Mouse (Mus musculus) lung, postnatal 0 days (tissue): ENCODE measurements around the gene Chmp1a. TPM values are rescaled to one million over a fixed set of nuclear protein-coding genes. Genes with fewer than 3 reads are reported as not detected.
"Not testable (repeated sequence)": the region's sequence is repeated elsewhere in the genome, so short reads cannot be mapped to it uniquely, and the experiment has no call there.

Source experiments
- ATAC-seq: fragments of 200-750 bp; cut with Nextera tagmentation; 2 replicates; pipeline ENCODE4 v1.8.0; 2017; ENCODE audit warnings: moderate library complexity
- DNase-seq: peaks from one replicate; pipeline ENCODE4 v3.0.0-alpha.2; 2016; ENCODE audit warnings: low spot score
- H3K27ac ChIP-seq: fragments of 300-500 bp; sonication (generic); 2 replicates; pipeline ENCODE4 v1.5.1; 2014; ENCODE audit warnings: antibody characterized with exemption, mild to moderate bottlenecking, low read length, mixed read lengths
- H3K27me3 ChIP-seq: fragments of 300-500 bp; sonication (generic); replicated peaks from 2 replicates; pipeline ENCODE4 v1.6.1; 2014; ENCODE audit warnings: low read length, mixed read lengths; ENCODE audit not compliant: insufficient read depth
- H3K36me3 ChIP-seq: fragments of 300-500 bp; sonication (generic); 2 replicates; pipeline ENCODE4 v1.6.1; 2014; ENCODE audit warnings: low read length, mixed read lengths; ENCODE audit not compliant: insufficient read depth
- H3K4me1 ChIP-seq: fragments of 300-500 bp; sonication (generic); 2 replicates; pipeline ENCODE4 v1.6.1; 2014; ENCODE audit warnings: antibody characterized with exemption, low read depth, low read length, mixed read lengths; ENCODE audit not compliant: insufficient read depth
- H3K4me2 ChIP-seq: fragments of 300-500 bp; sonication (generic); replicated peaks from 2 replicates; pipeline ENCODE4 v1.6.1; 2014; ENCODE audit warnings: low read depth, mild to moderate bottlenecking, low read length, moderate library complexity, mixed read lengths
- H3K4me3 ChIP-seq: fragments of 300-500 bp; sonication (generic); 2 replicates; pipeline ENCODE4 v1.5.1; 2014; ENCODE audit warnings: low read depth, low read length
- H3K9ac ChIP-seq: fragments of 300-500 bp; sonication (generic); replicated peaks from 2 replicates; pipeline ENCODE4 v1.6.1; 2014; ENCODE audit warnings: low read depth, mild to moderate bottlenecking
- H3K9me3 ChIP-seq: fragments of 300-500 bp; sonication (generic); 2 replicates; pipeline ENCODE4 v1.6.1; 2016; ENCODE audit warnings: low read length, mixed read lengths
- CTCF ChIP-seq: IDR thresholded peaks from 2 replicates; pipeline ENCODE4 v1.5.1; 2016; ENCODE audit warnings: antibody characterized with exemption, mild to moderate bottlenecking
- EP300 ChIP-seq: IDR thresholded peaks from 2 replicates; pipeline ENCODE4 v1.6.1; 2016; ENCODE audit warnings: antibody characterized with exemption, mild to moderate bottlenecking, control low read depth
- WGBS: fragments of 180-500 bp; shearing (Covaris S2); extraction: QIAGEN DNeasy Blood & Tissue Kit; methylation state at CpG from one replicate; pipeline ENCODE4 v1.1.7; 2014; 5-methylcytosine and 5-hydroxymethylcytosine counted together
- polyA plus RNA-seq: library from polyadenylated mRNA; unstranded; fragments of >200 nt; fragmentation: Nextera tagmentation; extraction: Ambion mirVana; gene quantifications from 2 replicates; pipeline ENCODE4 v1.2.1, GENCODE M21; 2015

Gene Chmp1a
- polyA plus RNA-seq, 1 experiment from 2014 or later, result 130 TPM

DNA sequence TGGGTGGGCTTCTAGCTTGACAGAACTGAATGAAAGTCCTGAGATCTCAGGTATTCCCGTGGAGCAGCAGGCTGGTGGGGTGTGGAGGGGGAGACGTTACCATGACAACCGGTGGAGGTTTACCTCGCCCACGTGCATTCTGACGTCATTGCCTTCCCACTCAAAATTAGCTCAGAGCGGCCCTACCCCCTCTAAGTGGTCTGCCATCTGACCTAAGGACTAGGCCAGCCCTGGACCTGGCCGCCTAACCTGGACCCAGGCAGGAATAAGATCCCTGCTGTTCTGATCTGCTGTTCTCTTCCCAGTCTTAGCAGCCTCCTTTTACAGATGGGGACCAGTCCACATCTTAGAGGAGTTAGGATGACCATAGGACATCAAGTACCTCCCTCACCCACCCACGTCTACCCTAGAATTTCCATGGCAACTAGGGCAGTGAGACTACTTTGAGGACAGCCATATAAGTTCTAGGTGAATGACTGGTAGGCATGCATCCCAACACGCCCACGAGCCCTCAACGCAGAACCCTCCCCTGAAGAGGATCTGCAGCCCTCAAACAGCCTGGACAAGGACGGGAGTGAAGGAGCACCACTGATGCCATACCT is 22.5 kb upstream of the Chmp1a start:
- Histone ChIP-seq H3K4me2 (peak overlapping the region; percentile 95), H3K36me3 (no peaks in the 10 kb centered on the region), H3K4me1 (peaks cover 4% of the 10 kb centered on the region; the same call in 1 of the 2 replicates), H3K27me3 (0 out of 2 replicates have a peak, but pooled peaks cover 7% of the 10 kb centered on the region), H3K9ac (no peak overlapping the region), H3K9me3 (no peaks in the 10 kb centered on the region), H3K4me3 (peak overlapping the region; percentile 60), H3K27ac (no peak overlapping the region)
- no peak for TF ChIP-seq CTCF
- no peak for TF ChIP-seq EP300
- WGBS, result 21% methylated on average over 13 of the region's 13 CpGs
- ATAC-seq, result peak; percentile 12; the same call in 1 of the 2 replicates
- DNase-seq, result peak; percentile 40

DNA sequence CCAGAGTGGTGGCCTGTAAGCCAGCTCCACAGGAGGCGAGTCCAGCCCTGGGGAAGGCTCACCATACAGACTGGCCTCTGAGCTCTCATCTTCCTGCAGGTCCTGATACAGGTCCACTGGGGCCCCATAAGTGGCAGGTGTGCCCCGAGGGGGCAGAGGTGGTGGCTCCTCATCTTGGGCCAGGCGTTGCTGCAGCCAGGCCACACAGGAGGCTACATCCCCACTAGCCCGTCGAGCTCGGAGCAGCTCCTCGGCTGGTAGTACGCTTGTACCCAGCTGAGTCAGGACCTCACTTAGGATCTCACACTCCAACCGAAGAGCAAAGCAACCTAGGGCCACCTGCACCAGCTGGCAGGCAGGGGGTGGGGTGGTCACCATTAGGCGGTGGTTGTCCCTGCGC is 21.2 kb upstream of the Chmp1a start:
- H3K9me3 ChIP-seq, result no peaks in the 10 kb centered on the region
- H3K9ac ChIP-seq, result no peak overlapping the region
- ATAC-seq (no peak), DNase-seq (no peak)
- no peak overlapping the region for H3K4me3 ChIP-seq
- H3K4me2 ChIP-seq, result no peak overlapping the region
- peaks cover 4% of the 10 kb centered on the region; the same call in 1 of the 2 replicates for H3K4me1 ChIP-seq
- no peaks in the 10 kb centered on the region for H3K36me3 ChIP-seq
- no peak for TF ChIP-seq CTCF
- TF ChIP-seq EP300, result no peak
- H3K27ac ChIP-seq, result no peak overlapping the region
- 0 out of 2 replicates have a peak, but pooled peaks cover 7% of the 10 kb centered on the region for H3K27me3 ChIP-seq
- 75% methylated on average over 11 of the region's 11 CpGs for WGBS

DNA sequence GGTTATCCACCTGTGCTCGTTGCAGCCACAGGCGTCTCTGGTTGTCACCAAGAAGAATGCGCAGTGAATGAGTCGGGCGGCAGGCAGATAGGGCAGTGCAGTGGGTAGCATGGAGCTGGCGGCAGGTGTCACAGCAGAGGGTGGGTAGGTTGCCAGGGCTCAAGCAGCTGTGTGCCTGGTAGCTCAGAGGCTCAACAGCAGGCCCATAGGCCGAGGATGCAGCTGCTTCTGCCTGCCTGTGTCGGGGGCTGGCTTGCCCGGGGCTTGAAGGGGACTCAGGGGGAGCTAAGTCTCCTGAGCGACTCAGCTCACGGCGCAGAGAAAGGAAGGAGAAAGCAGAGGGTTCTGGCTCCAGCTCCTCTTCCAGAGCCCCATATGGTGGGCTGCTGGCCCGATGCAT is 20.7 kb upstream of the Chmp1a start:
- Histone ChIP-seq H3K27me3 (0 out of 2 replicates have a peak, but pooled peaks cover 7% of the 10 kb centered on the region), H3K9me3 (no peaks in the 10 kb centered on the region), H3K4me1 (peaks cover 4% of the 10 kb centered on the region; the same call in 1 of the 2 replicates), H3K27ac (no peak overlapping the region), H3K4me3 (no peak overlapping the region), H3K4me2 (no peak overlapping the region), H3K36me3 (no peaks in the 10 kb centered on the region), H3K9ac (no peak overlapping the region)
- DNase-seq, result no peak
- 55% methylated on average over 9 of the region's 13 CpGs for WGBS
- no peak for ATAC-seq
- no peak for TF ChIP-seq CTCF

- 31% methylated on average over 7 of the region's 7 CpGs for WGBS
- no peak for TF ChIP-seq CTCF
- TF ChIP-seq EP300, result no peak
- Histone ChIP-seq H3K9me3 (no peaks in the 10 kb centered on the region), H3K4me2 (no peak overlapping the region), H3K4me3 (no peak overlapping the region), H3K27ac (no peak overlapping the region), H3K36me3 (no peaks in the 10 kb centered on the region), H3K27me3 (0 out of 2 replicates have a peak, but pooled peaks cover 7% of the 10 kb centered on the region), H3K9ac (no peak overlapping the region), H3K4me1 (peaks cover 4% of the 10 kb centered on the region; the same call in 1 of the 2 replicates)
- DNase-seq (no peak), ATAC-seq (no peak)
Observed at GRCm38 (mm10) chr8:123232553-123232952, 20.0 kb upstream of the Chmp1a start.

DNA sequence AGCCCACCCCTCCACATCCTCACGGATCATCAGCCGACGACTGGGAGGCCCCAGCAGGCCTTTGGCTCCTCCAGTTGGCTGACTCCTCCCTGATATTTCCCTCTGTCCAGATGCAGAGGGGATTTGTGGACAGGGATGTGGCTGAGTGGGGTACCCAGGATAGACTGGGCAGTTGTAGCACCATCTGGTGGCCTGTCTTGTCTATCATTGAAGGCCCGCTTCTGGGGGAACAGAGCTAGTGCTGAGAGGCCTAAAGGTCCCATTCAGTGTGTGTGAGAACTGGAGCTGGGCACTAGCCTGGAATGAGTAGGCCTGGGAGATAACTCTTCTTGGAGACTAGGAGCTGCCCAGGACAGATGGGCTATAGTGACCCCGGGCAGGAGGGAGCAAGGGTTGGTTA is 19.2 kb upstream of the Chmp1a start:
- H3K4me3 ChIP-seq, result no peak overlapping the region
- no peak for TF ChIP-seq EP300
- TF ChIP-seq CTCF, result peak; percentile 38
- H3K9me3 ChIP-seq, result no peaks in the 10 kb centered on the region
- ATAC-seq, result no peak
- H3K4me1 ChIP-seq, result peaks cover 4% of the 10 kb centered on the region; the same call in 1 of the 2 replicates
- whole genome bisulfite sequencing, result 35% methylated on average over 5 of the region's 5 CpGs
- no peak overlapping the region for H3K9ac ChIP-seq
- H3K27ac ChIP-seq, result no peak overlapping the region
- 0 out of 2 replicates have a peak, but pooled peaks cover 7% of the 10 kb centered on the region for H3K27me3 ChIP-seq
- DNase-seq, result no peak
- no peaks in the 10 kb centered on the region for H3K36me3 ChIP-seq
- no peak overlapping the region for H3K4me2 ChIP-seq

DNA sequence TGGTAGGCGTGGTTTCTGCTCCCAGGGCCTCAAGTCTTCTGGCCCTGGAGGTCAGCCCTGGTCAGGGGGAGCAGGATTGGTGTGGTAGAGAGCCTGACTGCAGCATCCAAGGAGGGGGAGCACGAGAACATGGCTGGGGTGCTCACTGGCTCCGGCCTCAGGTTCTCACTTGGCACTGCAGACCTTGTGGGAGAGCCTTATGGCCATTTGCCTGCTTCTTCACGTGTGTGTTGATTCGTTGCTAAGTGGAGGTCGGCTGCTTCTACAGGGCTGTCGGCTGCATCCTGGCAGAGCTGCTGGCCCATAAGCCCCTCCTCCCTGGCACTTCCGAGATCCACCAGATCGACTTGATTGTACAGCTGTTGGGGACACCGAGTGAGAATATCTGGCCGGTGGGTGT is 17.8 kb upstream of the Chmp1a start:
- H3K9me3 ChIP-seq, ATAC-seq, H3K9ac ChIP-seq, H3K4me2 ChIP-seq, H3K4me3 ChIP-seq, DNase-seq, H3K36me3 ChIP-seq, H3K27ac ChIP-seq, H3K4me1 ChIP-seq, H3K27me3 ChIP-seq: not testable (repeated sequence)
- 74% methylated on average over 11 of the region's 11 CpGs for WGBS
